Mouse (Mus musculus): ENCODE measurements at regions not wholly inside any gene's neighbourhood (a gene's known extent, or its start where the extent isn't known, plus 50 kb on each side); places are given as distances from the start of the nearest gene placed in this dataset.
"Not testable (repeated sequence)": the region's sequence is repeated elsewhere in the genome, so short reads cannot be mapped to it uniquely, and the experiment has no call there.

DNA sequence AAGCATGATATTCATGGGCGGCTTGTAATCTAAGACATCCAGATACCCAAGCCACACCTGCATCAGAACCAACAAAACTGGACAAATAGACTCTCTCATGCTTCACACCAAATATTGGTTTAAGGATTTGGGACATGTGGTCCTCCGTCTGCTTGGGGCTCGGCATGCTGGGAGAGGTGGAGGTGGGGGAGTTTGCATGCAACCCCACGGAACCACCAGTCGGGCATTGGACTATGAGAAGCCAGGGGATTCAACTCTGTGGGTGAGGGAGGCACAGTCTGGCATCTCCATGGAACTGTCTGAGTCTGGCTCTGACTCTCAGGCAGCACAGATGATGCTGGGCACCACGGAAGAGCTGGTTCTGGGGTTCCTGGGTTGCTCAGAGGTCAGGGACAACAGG lies 430.6 kb downstream of the Adam6a start:
- Histone ChIP-seq H3K36me3 (ENCODE audit: control insufficient read depth, insufficient read depth, low read length) (no peaks in the 10 kb centered on the region), H3K27ac (ENCODE audit: insufficient read depth, low read depth, low read length) (no peak overlapping the region), H3K27me3 (ENCODE audit: control insufficient read depth, insufficient read depth, low read length) (no peaks in the 10 kb centered on the region), H3K4me1 (ENCODE audit: control insufficient read depth, insufficient read depth, insufficient read length, low read length) (no peaks in the 10 kb centered on the region), H3K4me3 (ENCODE audit: low read depth, low read length) (no peak overlapping the region)
- no peak for TF ChIP-seq CTCF (IDR thresholded peaks at IDR 0.05; ENCODE audit: extremely low read depth, insufficient read length, insufficient replicate concordance, low read depth, low read length)
- no peak for TF ChIP-seq POLR2A (IDR thresholded peaks at IDR 0.05; ENCODE audit: low read depth, low read length)
- WGBS: 77% methylated on average over 6 of the region's 6 CpGs

DNA sequence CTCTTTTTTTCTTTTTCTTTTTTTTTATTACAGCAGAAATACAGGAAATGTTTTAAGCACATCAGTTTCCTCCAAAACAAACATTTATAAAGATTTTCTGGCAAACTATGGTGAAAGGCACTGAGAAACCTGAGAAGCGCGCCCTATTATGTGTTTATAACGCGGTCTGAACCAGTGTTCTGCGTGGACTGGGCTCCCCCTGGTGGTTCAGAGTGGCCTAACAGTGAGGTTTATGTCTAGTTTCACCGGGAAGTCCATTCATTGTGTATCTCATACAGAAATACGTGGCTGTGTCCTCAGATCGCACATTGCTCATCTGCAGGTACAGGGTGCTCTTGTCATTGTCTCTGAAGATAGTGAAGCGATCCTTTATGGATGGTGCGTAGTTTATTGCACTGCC lies 437.9 kb downstream of the Adam6a start:
- not testable (repeated sequence) for H3K27ac ChIP-seq (ENCODE audit: insufficient read depth, low read depth, low read length); H3K4me3 ChIP-seq (ENCODE audit: low read depth, low read length); H3K27me3 ChIP-seq (ENCODE audit: control insufficient read depth, insufficient read depth, low read length); H3K4me1 ChIP-seq (ENCODE audit: control insufficient read depth, insufficient read depth, insufficient read length, low read length); H3K36me3 ChIP-seq (ENCODE audit: control insufficient read depth, insufficient read depth, low read length)
- TF ChIP-seq CTCF (IDR thresholded peaks at IDR 0.05; ENCODE audit: extremely low read depth, insufficient read length, insufficient replicate concordance, low read depth, low read length): peak; percentile 58; the same call in 1 of the 2 replicates
- WGBS: 28% methylated on average over 10 of the region's 10 CpGs

DNA sequence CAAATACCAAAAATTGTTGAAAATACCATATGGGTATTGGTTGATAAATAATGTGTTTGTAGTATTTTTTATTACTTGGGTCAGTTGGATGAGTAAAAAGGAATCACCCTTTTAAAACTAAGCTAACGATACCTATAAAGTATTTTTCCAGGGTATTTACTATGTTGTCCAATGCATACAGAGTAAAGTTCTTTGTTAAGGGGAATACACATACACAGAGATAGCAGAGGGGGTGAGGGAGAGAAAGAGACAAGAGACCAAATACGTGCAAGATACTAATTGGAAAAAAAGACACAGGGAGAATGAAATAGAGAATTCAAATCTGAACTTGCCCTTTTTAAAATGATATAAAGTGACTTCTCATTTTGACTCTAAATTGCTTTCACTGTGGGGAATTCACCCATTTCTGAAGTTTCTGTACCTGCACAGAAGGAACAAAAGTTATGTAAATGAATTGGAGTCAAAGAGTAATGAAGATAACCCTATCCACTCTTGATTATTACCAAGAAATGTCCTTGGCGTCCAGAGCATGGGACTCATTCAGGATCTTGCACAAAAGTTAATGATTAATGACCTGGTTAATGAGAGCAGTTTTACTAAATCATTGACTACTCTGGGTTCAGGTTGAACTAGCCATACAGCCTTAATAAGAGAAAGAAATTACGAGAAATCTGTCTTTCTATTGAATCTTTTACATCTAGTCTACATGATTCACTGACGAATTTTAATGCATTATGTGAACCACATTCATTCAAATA lies 443.7 kb downstream of the Adam6a start:
- TF ChIP-seq CTCF (IDR thresholded peaks at IDR 0.05; ENCODE audit: extremely low read depth, insufficient read length, insufficient replicate concordance, low read depth, low read length) (no peak), POLR2A (IDR thresholded peaks at IDR 0.05; ENCODE audit: low read depth, low read length) (no peak)
- WGBS: 42% methylated on average over 5 of the region's 5 CpGs

DNA sequence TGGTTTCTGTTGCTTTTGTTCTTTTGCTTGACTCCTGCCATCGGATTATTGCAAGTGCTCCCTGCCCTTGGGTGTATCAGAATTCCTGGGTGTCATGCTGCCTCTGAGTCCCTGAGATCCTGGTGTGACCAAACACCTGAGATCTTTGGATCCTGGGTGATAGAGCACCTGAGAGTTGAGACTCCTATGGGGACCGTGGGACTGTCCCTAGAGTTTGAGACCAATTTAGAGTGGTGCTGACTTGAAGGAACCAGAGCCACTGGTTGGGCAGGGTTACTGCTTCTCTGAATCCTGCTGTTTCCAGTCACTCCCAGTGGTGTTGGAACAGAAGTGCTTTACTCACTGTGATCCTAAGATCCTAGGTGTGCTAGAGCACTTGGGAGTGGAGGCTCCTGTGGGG lies 448.7 kb downstream of the Adam6a start:
- H3K36me3 ChIP-seq (ENCODE audit: control insufficient read depth, insufficient read depth, low read length): no peaks in the 10 kb centered on the region
- no peaks in the 10 kb centered on the region for H3K4me1 ChIP-seq (ENCODE audit: control insufficient read depth, insufficient read depth, insufficient read length, low read length)
- TF ChIP-seq CTCF (IDR thresholded peaks at IDR 0.05; ENCODE audit: extremely low read depth, insufficient read length, insufficient replicate concordance, low read depth, low read length): no peak
- TF ChIP-seq POLR2A (IDR thresholded peaks at IDR 0.05; ENCODE audit: low read depth, low read length): no peak
- H3K27me3 ChIP-seq (ENCODE audit: control insufficient read depth, insufficient read depth, low read length): no peaks in the 10 kb centered on the region
- WGBS: 77% methylated on average over 2 of the region's 2 CpGs
- no peak overlapping the region for H3K4me3 ChIP-seq (ENCODE audit: low read depth, low read length)
- no peak overlapping the region for H3K27ac ChIP-seq (ENCODE audit: insufficient read depth, low read depth, low read length)

More for the DNA sequence above, 443.7 kb downstream of the Adam6a start:
- H3K4me3 ChIP-seq (ENCODE audit: low read depth, low read length): no peak overlapping the region
- H3K27ac ChIP-seq (ENCODE audit: insufficient read depth, low read depth, low read length): no peak overlapping the region
- no peaks in the 10 kb centered on the region for H3K36me3 ChIP-seq (ENCODE audit: control insufficient read depth, insufficient read depth, low read length)
- H3K27me3 ChIP-seq (ENCODE audit: control insufficient read depth, insufficient read depth, low read length): no peaks in the 10 kb centered on the region
- H3K4me1 ChIP-seq (ENCODE audit: control insufficient read depth, insufficient read depth, insufficient read length, low read length): no peaks in the 10 kb centered on the region

DNA sequence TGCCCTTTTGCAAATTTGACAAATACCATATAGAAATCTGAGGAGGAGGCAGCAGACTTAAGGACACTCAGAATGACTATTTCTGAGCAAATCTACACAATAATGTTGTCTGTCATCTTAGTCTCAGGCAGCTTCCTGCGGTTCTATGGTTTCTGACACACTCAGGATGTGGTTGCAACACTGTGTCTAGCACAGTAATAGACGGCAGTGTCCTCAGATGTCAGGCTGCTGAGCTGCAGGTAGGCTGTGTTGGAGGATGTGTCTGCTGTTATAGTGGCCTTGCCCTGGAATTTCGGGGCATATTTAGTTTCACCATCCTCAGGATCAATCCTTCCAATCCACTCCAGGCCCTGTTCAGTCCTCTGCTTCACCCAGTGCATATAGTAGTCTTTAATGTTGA lies 450.6 kb downstream of the Adam6a start:
- not testable (repeated sequence) for H3K27me3 ChIP-seq (ENCODE audit: control insufficient read depth, insufficient read depth, low read length); H3K4me1 ChIP-seq (ENCODE audit: control insufficient read depth, insufficient read depth, insufficient read length, low read length); H3K4me3 ChIP-seq (ENCODE audit: low read depth, low read length); H3K27ac ChIP-seq (ENCODE audit: insufficient read depth, low read depth, low read length); H3K36me3 ChIP-seq (ENCODE audit: control insufficient read depth, insufficient read depth, low read length)
- WGBS: 49% methylated on average over 3 of the region's 3 CpGs

DNA sequence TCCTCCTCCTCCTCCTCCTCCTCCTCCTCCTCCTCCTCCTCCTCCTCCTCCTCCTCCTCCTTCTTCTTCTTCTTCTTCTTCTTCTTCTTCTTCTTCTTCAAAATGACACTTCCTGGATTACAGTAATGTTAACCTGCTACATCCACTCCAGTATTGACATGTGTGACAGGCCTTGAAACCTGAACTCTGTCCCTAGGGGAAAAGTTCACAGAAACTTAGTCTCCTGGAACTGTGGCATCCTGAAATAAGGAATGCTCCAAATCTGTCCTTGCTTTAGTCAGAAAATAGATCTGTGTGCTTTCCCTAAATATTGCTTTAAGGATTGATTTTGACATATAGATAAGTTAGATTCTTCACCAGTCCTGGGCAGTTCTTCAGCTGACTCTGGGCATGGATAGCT lies 464.8 kb downstream of the Adam6a start:
- not testable (repeated sequence) for H3K27me3 ChIP-seq (ENCODE audit: control insufficient read depth, insufficient read depth, low read length); H3K27ac ChIP-seq (ENCODE audit: insufficient read depth, low read depth, low read length); H3K4me3 ChIP-seq (ENCODE audit: low read depth, low read length); H3K4me1 ChIP-seq (ENCODE audit: control insufficient read depth, insufficient read depth, insufficient read length, low read length); H3K36me3 ChIP-seq (ENCODE audit: control insufficient read depth, insufficient read depth, low read length)

DNA sequence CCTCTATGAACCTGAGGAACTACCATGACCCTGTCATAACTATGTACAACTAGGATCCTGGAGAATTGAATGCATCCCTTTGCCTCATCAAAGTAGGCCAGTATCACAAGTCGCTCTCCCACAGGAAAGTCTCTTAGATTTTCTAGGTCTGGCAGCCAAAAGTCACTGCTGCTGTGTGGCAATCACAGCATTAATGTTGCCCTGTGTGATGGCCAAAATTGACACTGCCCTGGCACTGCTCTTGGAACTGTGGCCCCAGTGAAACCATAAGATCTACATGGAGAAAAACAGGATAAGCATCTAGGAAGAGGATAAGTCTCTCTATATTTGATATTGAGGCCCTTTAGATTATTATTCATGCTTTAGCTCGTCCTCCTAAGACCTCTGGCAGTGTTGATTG lies 465.7 kb downstream of the Adam6a start:
- Histone ChIP-seq H3K27ac (ENCODE audit: insufficient read depth, low read depth, low read length) (no peak overlapping the region), H3K36me3 (ENCODE audit: control insufficient read depth, insufficient read depth, low read length) (no peaks in the 10 kb centered on the region), H3K27me3 (ENCODE audit: control insufficient read depth, insufficient read depth, low read length) (no peaks in the 10 kb centered on the region), H3K4me3 (ENCODE audit: low read depth, low read length) (no peak overlapping the region), H3K4me1 (ENCODE audit: control insufficient read depth, insufficient read depth, insufficient read length, low read length) (no peaks in the 10 kb centered on the region)
- TF ChIP-seq POLR2A (IDR thresholded peaks at IDR 0.05; ENCODE audit: low read depth, low read length): no peak
- no peak for TF ChIP-seq CTCF (IDR thresholded peaks at IDR 0.05; ENCODE audit: extremely low read depth, insufficient read length, insufficient replicate concordance, low read depth, low read length)
- 53% methylated on average over 2 of the region's 2 CpGs for WGBS

DNA sequence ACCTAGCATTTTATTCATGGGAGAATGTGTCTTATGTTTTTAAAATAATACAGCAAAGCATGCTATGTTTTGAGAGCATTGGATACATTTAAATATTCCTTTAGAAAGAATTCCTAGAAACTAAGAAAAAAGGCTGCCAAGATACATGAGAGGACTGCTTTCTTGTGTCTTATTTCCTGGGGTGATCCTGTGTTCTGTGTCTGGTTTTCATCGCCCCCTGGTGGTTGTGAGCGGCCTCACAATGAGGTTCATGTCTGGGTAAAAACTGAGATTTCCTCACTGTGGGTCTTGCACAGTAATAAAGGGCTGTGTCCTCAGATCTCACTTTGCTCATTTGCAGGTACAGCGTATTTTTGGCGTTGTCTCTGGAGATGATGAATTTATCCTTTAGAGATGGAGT lies 469.2 kb downstream of the Adam6a start:
- WGBS: 18% methylated on average over 4 of the region's 4 CpGs
- H3K36me3 ChIP-seq (ENCODE audit: control insufficient read depth, insufficient read depth, low read length); H3K27ac ChIP-seq (ENCODE audit: insufficient read depth, low read depth, low read length); H3K27me3 ChIP-seq (ENCODE audit: control insufficient read depth, insufficient read depth, low read length); H3K4me1 ChIP-seq (ENCODE audit: control insufficient read depth, insufficient read depth, insufficient read length, low read length); H3K4me3 ChIP-seq (ENCODE audit: low read depth, low read length): not testable (repeated sequence)

DNA sequence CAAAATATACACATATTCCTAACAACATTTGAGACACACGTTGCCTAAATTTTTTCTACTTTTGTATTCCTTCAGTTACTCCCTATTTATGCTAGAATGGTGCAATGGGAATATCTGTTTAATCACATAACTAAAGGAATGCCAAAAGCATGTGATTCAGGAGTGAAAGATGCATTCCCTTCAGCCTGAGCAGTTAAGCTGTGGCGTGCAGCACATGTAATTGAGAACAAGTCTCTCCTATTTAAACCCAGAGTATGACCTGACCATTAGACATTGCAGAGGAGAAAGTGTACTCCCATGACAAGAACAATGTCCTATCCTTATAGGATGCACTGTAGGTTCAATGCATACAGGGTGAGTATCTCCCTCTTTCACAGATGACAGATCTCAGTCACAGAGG lies 493.3 kb downstream of the Adam6a start:
- not testable (repeated sequence) for H3K4me3 ChIP-seq (ENCODE audit: low read depth, low read length); H3K36me3 ChIP-seq (ENCODE audit: control insufficient read depth, insufficient read depth, low read length); H3K4me1 ChIP-seq (ENCODE audit: control insufficient read depth, insufficient read depth, insufficient read length, low read length); H3K27me3 ChIP-seq (ENCODE audit: control insufficient read depth, insufficient read depth, low read length); H3K27ac ChIP-seq (ENCODE audit: insufficient read depth, low read depth, low read length)
- 78% methylated on average over 2 of the region's 2 CpGs for WGBS

DNA sequence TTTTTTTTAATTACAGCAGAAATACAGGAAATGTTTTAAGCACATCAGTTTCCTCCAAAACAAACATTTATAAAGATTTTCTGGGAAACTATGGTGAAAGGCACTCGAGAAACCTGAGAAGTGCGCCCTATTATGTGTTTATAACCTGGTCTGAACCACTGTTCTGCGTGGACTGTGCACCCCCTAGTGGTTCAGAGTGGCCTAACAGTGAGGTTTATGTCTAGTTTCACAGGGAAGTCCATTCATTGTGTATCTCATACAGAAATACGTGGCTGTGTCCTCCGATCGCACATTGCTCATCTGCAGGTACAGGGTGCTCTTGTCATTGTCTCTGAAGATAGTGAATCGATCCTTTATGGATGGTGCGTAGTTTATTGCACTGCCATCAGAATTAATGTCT lies 504.3 kb downstream of the Adam6a start:
- H3K27ac ChIP-seq (ENCODE audit: insufficient read depth, low read depth, low read length); H3K4me3 ChIP-seq (ENCODE audit: low read depth, low read length); H3K4me1 ChIP-seq (ENCODE audit: control insufficient read depth, insufficient read depth, insufficient read length, low read length); H3K36me3 ChIP-seq (ENCODE audit: control insufficient read depth, insufficient read depth, low read length); H3K27me3 ChIP-seq (ENCODE audit: control insufficient read depth, insufficient read depth, low read length): not testable (repeated sequence)
- 55% methylated on average over 8 of the region's 8 CpGs for WGBS
